Mouse (Mus musculus): ENCODE measurements around the gene Higd1c.
"Not testable (repeated sequence)": the region's sequence is repeated elsewhere in the genome, so short reads cannot be mapped to it uniquely, and the experiment has no call there.

Gene Higd1c

DNA sequence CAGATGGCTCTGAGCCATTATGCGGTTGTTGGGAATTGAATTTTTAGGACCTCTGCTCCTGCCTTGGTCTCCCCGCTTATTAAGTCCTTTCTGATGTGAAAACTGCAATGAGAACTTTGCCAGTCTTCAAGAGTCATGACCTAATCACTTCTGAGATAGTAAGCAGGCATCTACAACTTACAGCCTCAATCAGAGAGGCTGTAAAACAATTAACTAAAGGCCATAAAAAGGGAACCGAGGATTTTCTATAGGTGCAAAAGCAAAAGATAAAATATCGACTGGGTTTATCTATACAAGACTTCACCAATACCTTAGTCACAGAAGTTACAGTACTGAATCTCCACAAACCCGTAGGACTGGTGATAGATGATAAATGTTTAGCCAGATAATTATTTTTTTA is 8.5 kb upstream of the Higd1c start:
- DNase-seq (ENCODE audit: low spot score): no peak

- DNase-seq (ENCODE audit: low spot score): not testable (repeated sequence)
Measured at GRCm38 (mm10) chr15:100365967-100366366, 1.6 kb downstream of the Higd1c start.

DNA sequence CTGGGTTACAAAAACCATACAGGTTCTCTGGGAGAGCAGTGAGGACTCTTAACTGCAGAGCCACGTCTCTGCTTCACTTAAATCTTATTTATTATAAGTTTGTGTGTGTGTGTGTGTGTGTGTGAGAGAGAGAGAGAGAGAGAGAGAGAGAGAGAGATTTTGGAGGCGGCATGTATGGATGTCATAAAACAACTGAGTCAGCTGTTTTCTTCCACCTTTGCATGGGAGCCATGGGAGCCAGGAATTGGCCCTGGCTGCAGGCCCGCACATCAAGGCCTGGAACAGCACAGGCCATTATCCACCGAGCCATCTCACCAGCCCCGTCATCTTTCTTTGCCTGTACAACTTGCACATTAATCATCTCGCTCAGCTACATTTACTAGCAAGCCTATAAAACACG is 2.8 kb downstream of the Higd1c start:
- no peak for DNase-seq (ENCODE audit: low spot score)

DNA sequence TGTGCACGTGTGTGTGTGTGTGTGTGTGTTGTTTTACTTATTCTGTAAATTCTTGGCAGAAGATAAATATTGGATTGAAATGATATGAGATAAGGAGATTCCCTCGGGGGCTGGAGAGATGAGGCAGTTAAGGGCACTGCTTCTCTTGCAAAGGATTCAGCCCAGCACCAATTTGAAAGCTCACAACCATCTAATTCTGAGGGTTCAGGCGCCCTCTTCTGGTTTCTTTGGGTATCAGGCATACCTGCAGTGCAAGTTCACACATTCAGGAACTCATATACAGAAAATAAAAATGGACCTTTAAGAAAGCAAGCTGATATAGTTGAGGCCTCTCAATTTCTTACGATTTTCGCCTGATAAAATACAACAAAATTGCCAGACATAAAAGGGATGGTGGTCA is 10.7 kb downstream of the Higd1c start:
- no peak for DNase-seq (ENCODE audit: low spot score)

GRCm38 (mm10) chr15:100377847-100378505 is 13.6 kb downstream of the Higd1c start:
- DNase-seq (ENCODE audit: low spot score): not testable (repeated sequence)

- no peak for DNase-seq (ENCODE audit: low spot score)
Measured at GRCm38 (mm10) chr15:100379658-100380057, 15.3 kb downstream of the Higd1c start.

DNA sequence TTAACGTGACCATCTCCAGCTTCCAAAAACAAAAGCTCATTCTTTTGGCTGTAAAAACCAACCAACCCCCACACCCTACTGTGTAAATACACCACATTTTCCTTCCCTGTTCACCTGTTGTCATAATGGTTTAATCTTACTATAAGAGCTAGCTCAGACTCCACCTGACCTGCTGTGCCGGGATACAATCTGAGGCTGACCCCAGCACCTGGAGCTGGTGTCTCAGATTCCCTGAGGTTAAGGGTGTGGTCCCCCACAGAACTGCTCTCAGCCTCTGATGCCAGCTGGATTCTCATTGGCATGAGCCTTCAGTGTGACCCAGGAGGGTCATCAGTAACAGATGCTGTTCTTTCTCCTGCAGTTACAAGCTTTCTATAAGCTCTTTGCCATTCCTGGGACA is 15.8 kb downstream of the Higd1c start:
- no peak for DNase-seq (ENCODE audit: low spot score)

DNA sequence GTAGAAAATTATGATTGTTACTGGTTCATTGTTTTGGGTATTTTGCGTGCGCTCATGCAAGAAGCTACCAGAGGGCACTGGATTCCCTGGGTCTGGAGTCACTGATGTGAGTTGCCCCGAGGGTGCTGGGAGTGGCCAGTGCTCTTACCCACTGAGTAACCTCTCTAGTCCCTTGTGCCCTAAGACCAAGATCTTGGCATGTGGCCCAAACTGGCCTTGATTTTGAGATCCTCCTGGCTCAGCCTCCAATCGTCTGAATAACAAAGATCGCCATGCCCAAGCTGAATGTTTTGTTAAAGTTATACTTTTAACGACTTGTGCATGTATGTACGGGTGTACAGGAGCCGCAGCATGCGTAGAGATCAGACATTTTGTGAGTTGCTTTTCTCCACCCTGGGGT is 21.4 kb downstream of the Higd1c start:
- no peak for DNase-seq (ENCODE audit: low spot score)

DNA sequence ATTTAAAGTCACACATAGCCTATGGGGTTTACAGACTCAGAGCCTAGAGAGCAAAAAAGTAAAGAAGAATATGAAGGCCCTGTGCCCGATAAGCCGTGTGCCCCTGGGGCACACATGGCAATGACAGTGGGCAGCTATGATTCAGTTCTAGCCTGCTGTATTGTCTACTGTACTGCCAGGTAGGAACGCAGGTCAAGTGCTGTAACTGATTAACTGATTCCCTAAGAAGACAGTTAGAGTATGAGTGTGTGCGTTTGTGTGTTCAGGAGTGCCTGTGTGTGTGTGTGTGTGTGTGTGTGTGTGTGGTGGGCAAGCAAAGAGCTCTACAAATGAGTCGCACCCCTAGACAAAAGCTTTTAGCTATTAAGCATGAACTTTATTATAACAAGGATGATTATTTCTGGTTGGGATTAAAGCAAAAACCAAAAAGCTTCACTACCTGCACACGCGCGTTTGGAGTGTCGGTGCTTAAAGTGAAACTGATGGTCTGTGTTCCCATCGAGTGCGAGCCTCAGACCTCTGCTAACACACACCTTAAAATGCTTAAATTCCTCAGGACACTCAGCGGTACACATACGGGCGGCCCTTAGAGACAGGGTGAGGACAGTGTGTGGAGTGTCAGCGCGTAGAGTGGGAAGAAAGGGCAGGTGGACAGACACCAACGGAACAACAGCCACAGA is 23.3 kb downstream of the Higd1c start:
- DNase-seq (ENCODE audit: low spot score): no peak

DNA sequence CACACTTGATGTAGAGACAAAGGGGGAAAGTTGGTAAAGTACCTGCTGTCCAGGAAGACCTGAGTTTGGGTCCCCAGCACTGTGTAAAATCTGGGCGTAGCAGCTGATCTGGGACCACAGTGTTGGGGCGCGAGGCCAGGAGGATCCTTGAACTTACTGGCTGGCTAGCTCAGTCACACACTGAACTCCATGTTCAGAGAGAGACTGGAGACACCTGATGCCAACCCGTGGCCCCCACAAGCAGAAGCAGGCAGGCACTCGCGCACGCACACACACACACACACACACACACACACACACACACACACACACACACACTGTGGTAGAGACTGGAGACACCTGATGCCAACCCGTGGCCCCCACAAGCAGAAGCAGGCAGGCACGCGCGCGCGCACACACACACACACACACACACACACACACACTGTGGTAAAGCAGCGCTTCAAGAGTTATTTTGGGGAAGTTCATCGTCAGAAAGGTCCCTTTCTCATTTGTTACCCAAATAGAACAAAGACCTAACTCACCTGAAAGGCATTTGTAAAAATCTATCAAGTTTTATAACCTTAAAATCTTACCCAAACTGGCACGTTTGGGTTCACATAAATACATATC is 24.0 kb downstream of the Higd1c start:
- no peak for DNase-seq (ENCODE audit: low spot score)

GRCm38 (mm10) chr15:100388886-100389285 is 24.5 kb downstream of the Higd1c start:
- DNase-seq (ENCODE audit: low spot score): no peak

DNA sequence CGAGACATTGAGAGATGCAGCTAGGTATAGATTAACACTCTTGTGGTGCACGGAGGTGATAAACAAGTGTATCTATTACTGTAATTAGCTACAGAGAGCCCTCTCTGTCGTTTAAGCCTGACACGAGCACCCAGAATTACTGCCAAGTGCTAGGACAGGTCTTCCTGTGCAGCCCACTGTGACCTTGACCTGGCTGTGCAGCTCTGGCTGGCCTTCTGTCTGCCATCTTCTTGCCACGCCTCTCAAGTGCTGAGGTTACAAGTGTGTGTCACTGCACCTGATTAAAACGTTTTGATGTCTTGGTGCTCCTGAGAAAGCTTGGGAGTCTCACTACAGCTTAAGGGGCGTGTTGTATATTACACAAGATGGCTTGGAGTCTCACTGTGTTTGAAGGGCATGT is 26.7 kb downstream of the Higd1c start:
- no peak for DNase-seq (ENCODE audit: low spot score)

GRCm38 (mm10) chr15:100391599-100391998 is 27.3 kb downstream of the Higd1c start:
- no peak for DNase-seq (ENCODE audit: low spot score)

DNA sequence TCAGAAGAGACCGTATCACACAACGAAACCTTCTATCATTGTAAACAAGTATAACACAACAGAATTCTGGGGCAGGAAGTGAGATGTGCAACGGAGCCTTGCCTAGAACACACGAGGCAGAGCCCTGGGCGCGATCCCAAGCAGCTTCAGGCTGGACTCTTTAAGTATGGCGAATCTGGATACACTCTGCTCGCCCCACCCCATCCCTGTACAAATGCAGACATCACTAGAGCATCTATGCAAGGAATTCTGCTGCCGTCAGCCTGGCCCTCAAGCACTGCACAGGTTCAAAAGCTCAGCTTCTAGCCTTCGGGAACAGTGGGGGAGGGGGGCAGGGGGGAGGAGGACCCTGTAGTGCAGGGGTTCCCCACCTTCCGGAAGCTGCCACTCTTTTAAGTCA is 28.7 kb downstream of the Higd1c start:
- DNase-seq (ENCODE audit: low spot score): no peak

- DNase-seq (ENCODE audit: low spot score): no peak
Measured at GRCm38 (mm10) chr15:100395561-100395960, 31.2 kb downstream of the Higd1c start.

DNA sequence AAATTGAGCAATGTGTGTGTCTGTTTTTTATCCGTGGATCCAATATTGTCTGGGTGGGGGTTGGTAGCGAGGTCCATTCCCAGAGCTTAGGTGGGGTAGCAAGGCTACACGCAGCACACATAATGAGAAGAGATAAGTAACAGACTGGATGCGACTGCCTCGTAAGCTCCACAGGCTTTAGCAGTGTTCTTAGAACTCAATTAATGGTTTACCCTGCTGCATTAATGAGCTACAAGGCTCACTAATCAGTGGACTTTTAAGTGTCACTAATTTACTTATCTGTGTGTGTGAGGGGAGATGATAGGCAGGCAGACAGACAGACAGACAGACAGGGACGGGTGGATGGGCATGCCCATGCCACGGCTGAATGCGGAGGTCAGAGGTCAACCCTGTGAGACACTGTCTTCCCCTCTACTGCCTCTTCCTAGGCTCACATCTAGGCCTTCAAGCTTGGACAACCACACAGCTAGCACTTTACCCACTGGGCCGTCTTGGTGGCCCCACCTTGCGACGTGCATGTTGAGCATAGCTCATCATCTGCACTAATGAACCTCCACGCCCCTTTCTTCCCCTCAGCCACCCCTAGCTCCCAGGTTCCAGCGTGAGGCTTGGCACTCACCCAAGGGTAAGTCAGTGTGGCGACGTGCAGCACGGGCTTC is 36.4 kb downstream of the Higd1c start:
- DNase-seq (ENCODE audit: low spot score): no peak

- DNase-seq (ENCODE audit: low spot score): no peak
Measured at GRCm38 (mm10) chr15:100401811-100402210, 37.5 kb downstream of the Higd1c start.

- DNase-seq (ENCODE audit: low spot score): no peak
Measured at GRCm38 (mm10) chr15:100402347-100402746, 38.0 kb downstream of the Higd1c start.

DNA sequence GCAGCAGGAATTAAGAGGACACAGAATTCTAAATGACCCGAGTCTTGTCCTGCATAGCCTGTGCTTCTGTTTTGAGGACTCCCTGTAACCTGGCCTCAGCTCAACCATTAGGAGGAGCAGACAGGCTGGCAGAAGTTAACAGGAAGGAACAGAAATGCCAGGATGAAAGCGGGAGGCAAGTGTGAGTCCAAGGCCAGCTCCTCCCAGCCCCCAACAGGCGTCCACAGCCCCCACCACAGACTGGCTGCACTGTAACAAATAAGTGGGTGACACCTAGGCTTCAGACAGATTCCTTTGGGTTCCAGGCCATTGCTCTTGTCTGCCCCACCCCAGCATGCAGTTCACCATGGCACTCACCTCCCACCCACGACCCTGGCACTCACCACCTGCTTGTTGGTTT is 38.5 kb downstream of the Higd1c start:
- no peak for DNase-seq (ENCODE audit: low spot score)

DNA sequence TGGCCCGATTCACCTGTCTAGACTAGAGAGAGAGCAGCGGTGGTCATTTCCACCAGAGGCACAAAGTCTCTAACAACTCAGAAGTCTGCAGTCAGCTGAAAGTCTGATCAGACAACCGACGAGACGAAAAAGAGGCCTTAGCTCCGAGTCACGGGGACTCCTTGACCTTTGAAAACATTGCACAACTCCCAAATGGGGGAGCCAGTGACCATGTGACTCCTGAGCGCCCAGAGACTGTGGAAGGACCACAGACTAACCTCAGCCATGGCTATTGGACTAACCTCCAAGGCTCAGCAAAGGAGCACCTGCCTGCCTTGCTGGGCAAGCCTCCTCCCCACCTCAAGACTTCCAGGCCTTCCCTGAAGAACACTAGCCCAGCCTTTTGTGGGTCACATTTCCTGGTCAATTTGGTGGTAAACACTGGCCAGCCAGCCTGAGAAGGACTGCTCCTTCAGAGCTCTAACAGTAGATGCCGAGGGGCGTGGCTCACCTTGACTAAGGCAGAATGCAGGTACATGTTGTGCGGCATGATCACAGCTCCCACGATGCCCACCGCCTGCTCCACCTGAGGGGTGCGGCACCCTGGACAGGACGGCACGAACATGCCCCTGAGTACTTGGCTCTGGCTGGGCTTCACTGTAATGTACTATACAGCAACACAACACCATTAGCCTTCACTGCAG is 39.1 kb downstream of the Higd1c start:
- no peak for DNase-seq (ENCODE audit: low spot score)

GRCm38 (mm10) chr15:100406088-100406487 is 41.7 kb downstream of the Higd1c start:
- DNase-seq (ENCODE audit: low spot score): no peak

DNA sequence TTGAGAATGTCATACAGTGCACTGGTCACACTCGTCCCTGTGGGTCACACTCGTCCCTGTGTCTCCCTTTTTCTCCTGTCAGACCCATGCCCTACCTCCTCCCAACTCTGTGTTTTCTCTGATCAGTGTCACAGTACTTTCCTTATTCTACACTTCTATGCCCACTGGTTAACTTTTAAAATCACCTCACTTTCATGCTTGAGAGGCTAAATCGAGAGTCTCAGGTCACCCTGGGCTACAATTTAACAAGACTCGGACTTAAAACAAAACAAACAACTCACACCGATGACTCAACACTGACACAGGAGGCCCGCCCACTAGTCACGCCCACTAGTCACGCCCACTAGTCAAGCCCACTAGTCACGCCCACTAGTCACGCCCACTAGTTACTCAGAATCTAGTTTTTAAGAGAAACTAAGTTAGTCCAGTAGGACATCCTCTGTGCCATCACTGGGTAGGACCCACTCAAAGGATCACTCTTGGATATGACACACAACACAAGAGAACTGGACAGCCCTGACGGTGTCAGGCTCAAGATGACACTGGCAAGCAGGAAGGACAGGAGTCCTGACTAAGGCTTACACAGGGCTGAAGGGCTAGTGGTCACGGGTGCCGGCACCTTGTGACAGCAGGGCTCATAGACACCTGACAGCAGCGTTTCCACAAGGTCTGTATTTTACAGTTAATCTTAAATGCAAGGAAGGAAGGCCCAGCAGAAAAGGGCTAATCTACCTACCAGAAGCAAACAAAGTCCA is 46.8 kb downstream of the Higd1c start:
- no peak for DNase-seq (ENCODE audit: low spot score)
